Mouse (Mus musculus): ENCODE data around the gene Elmsan1. TPM values are rescaled to one million over a fixed set of nuclear protein-coding genes. Genes with fewer than 3 reads are reported as not detected.

Elmsan1 gene
- polyA plus RNA-seq, 1 experiment from 2014 or later = 7.2 TPM

GRCm38 (mm10) chr12:84187752-84188601 lies 30.7 kb downstream of the Elmsan1 start:
- no peak overlapping the region for H3K4me3 ChIP-seq
- H3K36me3 ChIP-seq = no peaks in the 10 kb centered on the region
- 78% methylated on average over 15 of the region's 15 CpGs for whole genome bisulfite sequencing
- H3K4me1 ChIP-seq = peaks cover 58% of the 10 kb centered on the region
- 0 out of 2 replicates have a peak overlapping the region, but pooled peaks have one; percentile 8 for H3K9ac ChIP-seq
- no peak for ATAC-seq (ENCODE audit: low FRiP score)
- H3K27ac ChIP-seq = no peak overlapping the region; the same call in 1 of the 2 replicates
- no peaks in the 10 kb centered on the region for H3K27me3 ChIP-seq
- H3K4me2 ChIP-seq (replicated peaks) = no peak overlapping the region
- 0 out of 2 replicates have a peak, but pooled peaks cover 3% of the 10 kb centered on the region for H3K9me3 ChIP-seq (replicated peaks)

DNA sequence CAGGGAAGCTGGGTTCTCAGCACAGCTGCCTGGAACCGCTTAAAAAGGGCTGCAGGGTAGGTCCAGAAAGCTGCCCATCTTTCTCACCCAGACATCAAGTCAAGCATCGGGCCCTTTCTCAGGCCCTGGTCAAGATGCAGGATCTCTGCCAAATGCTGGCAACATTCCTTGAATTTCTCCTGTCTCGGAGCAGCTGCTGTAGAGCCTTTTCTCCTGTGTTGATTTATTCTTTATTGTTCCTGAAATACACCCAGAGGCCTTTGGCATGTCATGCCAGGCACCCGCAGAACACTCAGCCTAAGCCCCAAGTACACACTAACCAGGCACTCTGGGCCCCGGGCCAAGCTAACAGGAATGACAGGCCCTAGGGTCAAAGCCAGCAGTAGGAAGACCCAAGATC lies 31.7 kb downstream of the Elmsan1 start:
- no peak for ATAC-seq (ENCODE audit: low FRiP score)
- 78% methylated on average over 5 of the region's 5 CpGs for WGBS
- Histone ChIP-seq H3K27ac (0 out of 2 replicates have a peak overlapping the region, but pooled peaks have one; percentile 9), H3K4me2 (replicated peaks) (no peak overlapping the region), H3K36me3 (no peaks in the 10 kb centered on the region), H3K27me3 (no peaks in the 10 kb centered on the region), H3K9me3 (replicated peaks) (0 out of 2 replicates have a peak, but pooled peaks cover 3% of the 10 kb centered on the region), H3K4me3 (no peak overlapping the region), H3K4me1 (peaks cover 53% of the 10 kb centered on the region), H3K9ac (no peak overlapping the region)

GRCm38 (mm10) chr12:84186536-84186935 lies 32.1 kb downstream of the Elmsan1 start:
- Histone ChIP-seq H3K9me3 (replicated peaks) (0 out of 2 replicates have a peak, but pooled peaks cover 3% of the 10 kb centered on the region), H3K27ac (0 out of 2 replicates have a peak overlapping the region, but pooled peaks have one; percentile 9), H3K4me3 (no peak overlapping the region), H3K4me1 (peaks cover 53% of the 10 kb centered on the region), H3K4me2 (replicated peaks) (no peak overlapping the region), H3K9ac (no peak overlapping the region), H3K36me3 (no peaks in the 10 kb centered on the region), H3K27me3 (no peaks in the 10 kb centered on the region)
- WGBS = 71% methylated on average over 3 of the region's 3 CpGs
- no peak for ATAC-seq (ENCODE audit: low FRiP score)

DNA sequence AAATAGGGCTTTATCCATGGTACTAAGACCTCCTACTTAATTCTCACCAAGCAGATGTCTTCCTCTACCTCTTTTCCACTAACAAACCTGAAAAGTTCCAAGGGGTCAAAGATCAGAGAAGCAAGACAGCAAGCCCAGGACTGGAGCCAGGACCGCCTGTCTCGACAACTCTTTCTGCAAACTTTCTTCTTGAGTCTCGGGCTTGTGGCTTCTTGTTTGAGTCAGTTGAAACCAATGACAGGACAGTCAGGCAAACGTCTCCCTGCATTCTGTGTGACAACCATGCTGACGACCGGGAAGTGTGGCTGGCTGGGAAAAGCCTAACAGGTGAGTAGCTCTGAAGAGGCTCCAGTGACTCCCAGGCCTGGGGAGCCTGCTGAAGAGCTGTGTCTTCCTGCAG lies 33.1 kb downstream of the Elmsan1 start:
- H3K9ac ChIP-seq = no peak overlapping the region
- H3K4me3 ChIP-seq = no peak overlapping the region
- H3K4me2 ChIP-seq (replicated peaks) = no peak overlapping the region
- no peak overlapping the region for H3K27ac ChIP-seq
- 0 out of 2 replicates have a peak, but pooled peaks cover 3% of the 10 kb centered on the region for H3K9me3 ChIP-seq (replicated peaks)
- no peaks in the 10 kb centered on the region for H3K27me3 ChIP-seq
- ATAC-seq (ENCODE audit: low FRiP score) = no peak
- no peaks in the 10 kb centered on the region for H3K36me3 ChIP-seq
- H3K4me1 ChIP-seq = peaks cover 53% of the 10 kb centered on the region
- 77% methylated on average over 6 of the region's 6 CpGs for WGBS

DNA sequence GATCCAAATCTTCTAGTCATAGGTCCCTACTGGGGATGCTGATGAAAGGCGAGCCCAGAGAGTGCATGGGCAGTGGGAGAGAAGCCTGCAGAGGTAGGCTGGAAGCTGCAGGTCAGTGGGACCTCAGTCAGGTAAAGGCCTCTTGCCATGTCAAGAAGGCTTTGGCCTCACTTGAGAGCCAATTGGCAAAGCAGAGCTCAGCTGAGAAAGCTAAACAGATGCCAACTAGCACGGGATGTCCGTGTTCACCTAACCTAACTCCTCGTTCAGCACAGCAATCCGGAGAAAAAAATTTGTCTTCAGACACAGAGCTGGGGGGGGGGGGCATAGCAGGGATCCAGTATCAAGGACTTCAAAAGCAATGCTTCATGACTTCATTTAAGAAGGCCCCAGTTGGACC lies 33.7 kb downstream of the Elmsan1 start:
- no peak overlapping the region for H3K27ac ChIP-seq
- H3K36me3 ChIP-seq = no peaks in the 10 kb centered on the region
- H3K9me3 ChIP-seq (replicated peaks) = 0 out of 2 replicates have a peak, but pooled peaks cover 3% of the 10 kb centered on the region
- no peak overlapping the region for H3K4me3 ChIP-seq
- no peak for ATAC-seq (ENCODE audit: low FRiP score)
- H3K4me1 ChIP-seq = peaks cover 53% of the 10 kb centered on the region
- H3K27me3 ChIP-seq = no peaks in the 10 kb centered on the region
- no peak overlapping the region for H3K4me2 ChIP-seq (replicated peaks)
- WGBS = 89% methylated on average over 5 of the region's 5 CpGs
- H3K9ac ChIP-seq = no peak overlapping the region

DNA sequence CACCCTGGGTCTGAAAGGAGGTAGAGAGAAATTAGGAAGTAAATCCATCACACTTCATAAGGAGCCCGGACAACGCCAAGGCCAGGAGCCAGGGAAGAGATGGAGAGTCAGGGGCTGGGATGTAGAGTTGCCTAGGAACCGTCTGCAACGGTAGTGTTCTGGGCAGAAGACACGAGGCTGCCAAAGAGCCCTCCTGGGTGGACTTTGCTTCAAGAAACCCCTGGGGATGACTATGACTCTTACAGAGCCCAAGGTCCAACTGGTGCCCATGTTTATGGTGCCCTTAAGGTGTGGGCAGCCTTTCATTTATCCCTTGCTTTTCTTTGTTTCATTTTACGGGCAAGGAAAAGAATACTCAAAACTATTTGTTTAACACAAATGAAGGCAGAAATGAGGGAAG lies 36.7 kb downstream of the Elmsan1 start:
- 62% methylated on average over 6 of the region's 6 CpGs for WGBS
- peaks cover 45% of the 10 kb centered on the region for H3K4me1 ChIP-seq

GRCm38 (mm10) chr12:84180701-84181435 lies 37.8 kb downstream of the Elmsan1 start:
- 55% methylated on average over 8 of the region's 8 CpGs for WGBS
- no peaks in the 10 kb centered on the region for H3K27me3 ChIP-seq
- H3K9ac ChIP-seq = no peak overlapping the region
- peaks cover 53% of the 10 kb centered on the region for H3K4me1 ChIP-seq
- no peak overlapping the region for H3K4me3 ChIP-seq
- H3K9me3 ChIP-seq (replicated peaks) = no peaks in the 10 kb centered on the region
- no peaks in the 10 kb centered on the region for H3K36me3 ChIP-seq
- H3K4me2 ChIP-seq (replicated peaks) = peak overlapping the region; percentile 13; the same call in 1 of the 2 replicates
- H3K27ac ChIP-seq = peak overlapping the region; percentile 83
- peak; percentile 85 for ATAC-seq (ENCODE audit: low FRiP score)

More for the DNA sequence above, 36.7 kb downstream of the Elmsan1 start:
- 0 out of 2 replicates have a peak, but pooled peaks cover 3% of the 10 kb centered on the region for H3K9me3 ChIP-seq (replicated peaks)
- H3K4me2 ChIP-seq (replicated peaks) = no peak overlapping the region
- ATAC-seq (ENCODE audit: low FRiP score) = no peak
- H3K9ac ChIP-seq = no peak overlapping the region
- H3K36me3 ChIP-seq = no peaks in the 10 kb centered on the region
- H3K27ac ChIP-seq = peak overlapping the region; percentile 83
- H3K4me3 ChIP-seq = no peak overlapping the region
- no peaks in the 10 kb centered on the region for H3K27me3 ChIP-seq

DNA sequence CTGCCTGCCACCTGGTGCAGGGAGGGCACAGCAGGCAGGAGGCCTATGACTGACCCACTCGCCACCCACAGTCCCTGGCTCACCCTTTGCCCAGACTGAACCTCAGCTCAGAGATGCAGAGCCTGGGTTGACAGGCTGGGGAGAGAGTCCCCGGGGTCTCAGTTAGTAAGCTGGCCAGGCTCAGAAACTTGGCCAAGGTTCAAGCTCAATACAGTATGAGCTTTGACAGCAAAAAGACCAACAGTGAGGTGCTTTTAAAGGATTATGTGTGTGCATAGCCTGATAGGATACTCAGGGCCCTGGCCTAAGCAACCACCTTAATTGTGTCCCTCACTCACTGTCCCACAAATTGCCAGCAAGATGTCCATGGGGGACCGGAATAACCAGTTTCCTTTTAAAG lies 38.6 kb downstream of the Elmsan1 start:
- Histone ChIP-seq H3K4me2 (replicated peaks) (no peak overlapping the region), H3K4me3 (no peak overlapping the region), H3K27me3 (no peaks in the 10 kb centered on the region), H3K9ac (no peak overlapping the region), H3K27ac (peak overlapping the region; percentile 8; the same call in 1 of the 2 replicates), H3K4me1 (peaks cover 59% of the 10 kb centered on the region), H3K36me3 (no peaks in the 10 kb centered on the region), H3K9me3 (replicated peaks) (no peaks in the 10 kb centered on the region)
- 65% methylated on average over 3 of the region's 3 CpGs for WGBS
- ATAC-seq (ENCODE audit: low FRiP score) = no peak

GRCm38 (mm10) chr12:84178652-84179445 lies 39.8 kb downstream of the Elmsan1 start:
- no peaks in the 10 kb centered on the region for H3K27me3 ChIP-seq
- H3K9ac ChIP-seq = no peak overlapping the region
- no peak overlapping the region for H3K27ac ChIP-seq
- H3K4me1 ChIP-seq = peaks cover 62% of the 10 kb centered on the region
- H3K4me2 ChIP-seq (replicated peaks) = no peak overlapping the region
- whole genome bisulfite sequencing = 73% methylated on average over 10 of the region's 10 CpGs
- no peak overlapping the region for H3K4me3 ChIP-seq
- no peaks in the 10 kb centered on the region for H3K9me3 ChIP-seq (replicated peaks)
- peaks cover under 1% of the 10 kb centered on the region; the same call in 1 of the 2 replicates for H3K36me3 ChIP-seq
- no peak for ATAC-seq (ENCODE audit: low FRiP score)

GRCm38 (mm10) chr12:84178052-84178451 lies 40.6 kb downstream of the Elmsan1 start:
- ATAC-seq (ENCODE audit: low FRiP score) = no peak
- H3K36me3 ChIP-seq = peaks cover 9% of the 10 kb centered on the region
- H3K4me3 ChIP-seq = no peak overlapping the region
- no peak overlapping the region for H3K9ac ChIP-seq
- H3K27ac ChIP-seq = no peak overlapping the region
- no peak overlapping the region for H3K4me2 ChIP-seq (replicated peaks)
- H3K9me3 ChIP-seq (replicated peaks) = no peaks in the 10 kb centered on the region
- no peaks in the 10 kb centered on the region for H3K27me3 ChIP-seq
- 58% methylated on average over 1 of the region's 1 CpGs for WGBS
- H3K4me1 ChIP-seq = peaks cover 62% of the 10 kb centered on the region

- H3K4me1 ChIP-seq = peaks cover 62% of the 10 kb centered on the region
- no peaks in the 10 kb centered on the region for H3K9me3 ChIP-seq (replicated peaks)
- ATAC-seq (ENCODE audit: low FRiP score) = no peak
- no peak overlapping the region for H3K4me3 ChIP-seq
- peak overlapping the region; percentile 89 for H3K27ac ChIP-seq
- peak overlapping the region; percentile 66; the same call in 1 of the 2 replicates for H3K4me2 ChIP-seq (replicated peaks)
- 37% methylated on average over 6 of the region's 6 CpGs for WGBS
- H3K27me3 ChIP-seq = no peaks in the 10 kb centered on the region
- H3K9ac ChIP-seq = peak overlapping the region; percentile 10
- H3K36me3 ChIP-seq = peaks cover 16% of the 10 kb centered on the region
Measured at GRCm38 (mm10) chr12:84176886-84177765, 41.6 kb downstream of the Elmsan1 start.
